Mouse (Mus musculus) CH12.LX (cell line): ENCODE results near the gene Yy2. TPM values are rescaled to one million over a fixed set of nuclear protein-coding genes. Genes with fewer than 3 reads are reported as not detected.

Experiments
- DNase-seq: peaks from one replicate; pipeline ENCODE4 v3.0.0-alpha.2; 2013; ENCODE audit errors: extremely low read depth
- H3K27ac ChIP-seq: 2 replicates; pipeline ENCODE4 v1.5.1; 2012; ENCODE audit warnings: low read depth, mild to moderate bottlenecking, control low read depth, moderate library complexity; ENCODE audit not compliant: insufficient read depth
- H3K27me3 ChIP-seq: replicated peaks from 2 replicates; pipeline ENCODE3; 2012; ENCODE audit warnings: inconsistent platforms
- H3K36me3 ChIP-seq, 2 experiments: replicated peaks in 1 of 2; 2 replicates each; pipeline versions ENCODE3 to v1.6.1; 2012; ENCODE audit warnings: inconsistent platforms in 1 of 2, low read length in 1 of 2, mild to moderate bottlenecking in 1 of 2, mixed read lengths in 1 of 2, moderate library complexity in 1 of 2; ENCODE audit not compliant: control insufficient read depth in 1 of 2, insufficient read depth in 1 of 2
- H3K4me1 ChIP-seq, 2 experiments: 2 replicates each; pipeline ENCODE4 v1.6.1; 2012; ENCODE audit warnings: inconsistent platforms in 1 of 2, moderate library complexity in 1 of 2; ENCODE audit not compliant: insufficient read depth in 2 of 2, control insufficient read depth in 1 of 2
- H3K4me2 ChIP-seq: 2 replicates; pipeline ENCODE4 v1.6.1; 2012; ENCODE audit warnings: low read depth, mild to moderate bottlenecking, control low read depth; ENCODE audit not compliant: poor library complexity, insufficient read depth, severe bottlenecking
- H3K4me3 ChIP-seq, 3 experiments: fragments of 150-350 bp in 1 of 3; sonication (generic) in 1 of 3; replicated peaks in 1 of 3; 2 replicates each; pipeline versions ENCODE3 to v1.5.1; 2011 to 2012; ENCODE audit warnings: low read depth in 2 of 3, low read length in 2 of 3, mild to moderate bottlenecking in 2 of 3, moderate library complexity in 2 of 3, control low read depth in 1 of 3, improper control_type of control experiment in 1 of 3, inconsistent platforms in 1 of 3, mixed read lengths in 1 of 3; ENCODE audit not compliant: poor library complexity in 1 of 3
- H3K79me2 ChIP-seq: replicated peaks from 2 replicates; pipeline ENCODE4 v1.6.1; 2012; ENCODE audit warnings: mild to moderate bottlenecking, moderate library complexity; ENCODE audit not compliant: control insufficient read depth, poor library complexity, insufficient read depth, severe bottlenecking; ENCODE audit errors: extremely low read depth
- H3K9ac ChIP-seq: 2 replicates; pipeline ENCODE4 v1.6.1; 2012; ENCODE audit warnings: low read depth, mild to moderate bottlenecking, control low read depth, moderate library complexity; ENCODE audit not compliant: insufficient read depth
- H3K9me3 ChIP-seq: replicated peaks from 2 replicates; pipeline ENCODE3; 2012; ENCODE audit warnings: low read length, inconsistent platforms, mixed read lengths
- CHD1 ChIP-seq: IDR thresholded peaks from 2 replicates; pipeline ENCODE4 v1.6.1; 2012; ENCODE audit warnings: low read depth, low read length, improper control_type of control experiment, inconsistent platforms
- CTCF ChIP-seq, 2 experiments: IDR thresholded peaks in 1 of 2; conservative IDR thresholded peaks in 1 of 2; 2 replicates each; pipeline ENCODE4 v1.5.1; 2011 to 2012; ENCODE audit warnings: low read depth in 2 of 2, low read length in 2 of 2, improper control_type of control experiment in 1 of 2, inconsistent platforms in 1 of 2, mild to moderate bottlenecking in 1 of 2, moderate library complexity in 1 of 2
- ELF1 ChIP-seq: IDR thresholded peaks from 2 replicates; pipeline ENCODE4 v1.6.1; 2014; ENCODE audit warnings: low read depth, mild to moderate bottlenecking, inconsistent platforms, low read length, improper control_type of control experiment
- EP300 ChIP-seq: IDR thresholded peaks from 2 replicates; pipeline ENCODE4 v1.6.1; 2011; ENCODE audit warnings: low read length, improper control_type of control experiment
- ETS1 ChIP-seq: conservative IDR thresholded peaks from 2 replicates; pipeline ENCODE4 v1.6.1; 2012; ENCODE audit warnings: low read depth, mild to moderate bottlenecking, inconsistent platforms, low read length, improper control_type of control experiment, moderate library complexity
- KAT2A ChIP-seq: IDR thresholded peaks from 2 replicates; pipeline ENCODE4 v1.6.1; 2012; ENCODE audit warnings: low read length, improper control_type of control experiment, inconsistent platforms; ENCODE audit not compliant: insufficient replicate concordance
- MAX ChIP-seq: IDR thresholded peaks from 2 replicates; pipeline ENCODE4 v1.6.1; 2011; ENCODE audit warnings: low read length, improper control_type of control experiment
- MAZ ChIP-seq: IDR thresholded peaks from 2 replicates; pipeline ENCODE4 v1.6.1; 2012; ENCODE audit warnings: low read depth, mild to moderate bottlenecking, inconsistent platforms, low read length, improper control_type of control experiment, moderate library complexity
- MXI1 ChIP-seq: IDR thresholded peaks from 2 replicates; pipeline ENCODE4 v1.6.1; 2011; ENCODE audit warnings: mild to moderate bottlenecking, low read depth, low read length, improper control_type of control experiment
- POLR2A ChIP-seq: IDR thresholded peaks from 2 replicates; pipeline ENCODE4 v1.6.1; 2011; ENCODE audit warnings: low read depth, mild to moderate bottlenecking, improper control_type of control experiment, low read length
- RAD21 ChIP-seq: IDR thresholded peaks from 2 replicates; pipeline ENCODE4 v1.6.1; 2011; ENCODE audit warnings: low read depth, mild to moderate bottlenecking, low read length, improper control_type of control experiment, moderate library complexity
- SMC3 ChIP-seq: IDR thresholded peaks from 2 replicates; pipeline ENCODE4 v1.6.1; 2011; ENCODE audit warnings: low read depth, low read length, improper control_type of control experiment
- TBP ChIP-seq: conservative IDR thresholded peaks from 2 replicates; pipeline ENCODE4 v1.6.1; 2011; ENCODE audit warnings: low read depth, low read length, improper control_type of control experiment
- TCF12 ChIP-seq: IDR thresholded peaks from 2 replicates; pipeline ENCODE4 v1.6.1; 2014; ENCODE audit warnings: low read depth, mild to moderate bottlenecking, inconsistent platforms, low read length, improper control_type of control experiment
- USF2 ChIP-seq: conservative IDR thresholded peaks from 2 replicates; pipeline ENCODE4 v1.6.1; 2011; ENCODE audit warnings: low read depth, low read length, improper control_type of control experiment
- ZKSCAN1 ChIP-seq: IDR thresholded peaks from 2 replicates; pipeline ENCODE4 v1.6.1; 2012; ENCODE audit warnings: low read depth, inconsistent platforms, low read length, improper control_type of control experiment, borderline replicate concordance
- ZNF384 ChIP-seq: IDR thresholded peaks from 2 replicates; pipeline ENCODE4 v1.6.1; 2012; ENCODE audit warnings: low read depth, low read length, improper control_type of control experiment, inconsistent platforms
- dilution Hi-C: fragments of 300-500 bp; cut with MboI; formaldehyde crosslinking; loops from 2 replicates; pipeline ENCODE4 v1.14.3; 2020; ENCODE audit warnings: low sequenced_read_pairs; ENCODE audit not compliant: extremely low pct_unique_long_range_greater_than_20kb, extremely low pct_ligation_motif_present
- in situ Hi-C: fragments of 300-500 bp; cut with MboI; formaldehyde crosslinking; loops from 3 replicates; pipeline ENCODE4 v1.14.3; 2019; ENCODE audit warnings: low sequenced_read_pairs, low pct_ligation_motif_present, low pct_unique_long_range_greater_than_20kb, mixed read lengths
- polyA plus RNA-seq: library from polyadenylated mRNA; unstranded; fragments of >175 nt; gene quantifications from 2 replicates; pipeline ENCODE4 v1.2.1, GENCODE M21; 2012; ENCODE audit warnings: low read depth; ENCODE audit not compliant: insufficient read length
- total RNA-seq, 2 experiments: library from RNA; depleted of rRNA; stranded (reverse); fragments of 300-350 nt in 1 of 2; fragments of >200 nt in 1 of 2; gene quantifications; 2 replicates each; pipeline ENCODE4 v1.2.3; 2012 to 2014

The Yy2 gene
- 1.8 TPM in 2 replicates for total RNA-seq (2012; rRNA removed)
- total RNA-seq (2014; rRNA removed), result 7.2 and 7.5 TPM in 2 replicates
- 0.40 TPM in 1 of 2 replicates, not detected in the other for polyA plus RNA-seq

- H3K4me1 ChIP-seq, result no peaks in the 10 kb centered on the region
- dilution Hi-C loops (no loop called here), in situ Hi-C loops (no loop called here)
- H3K9me3 ChIP-seq, result no peaks in the 10 kb centered on the region
- H3K79me2 ChIP-seq, result no peaks in the 10 kb centered on the region
- H3K4me2 ChIP-seq, result no peak within 1 kb of the TSS
- TF ChIP-seq TBP, result no peak
- no peak for TF ChIP-seq CHD1
- no peak for TF ChIP-seq RAD21
- no peak for TF ChIP-seq KAT2A
- H3K4me3 ChIP-seq, result no peak within 1 kb of the TSS
- no peak within 1 kb of the TSS for H3K9ac ChIP-seq
- no peaks in the 10 kb centered on the region for H3K27me3 ChIP-seq
- no peak within 1 kb of the TSS for H3K27ac ChIP-seq
- no peak for DNase-seq
- peaks cover 13 to 23% of the 10 kb centered on the region in 2 experiments for H3K36me3 ChIP-seq
Observed at GRCm38 (mm10) chrX:157568840-157569239, at the start of gene Yy2. TSS of gene Yy2 (minus strand) at chrX:157568985.

- Histone ChIP-seq H3K79me2 (no peaks in the 10 kb centered on the region), H3K27ac (no peak overlapping the region), H3K9ac (no peak overlapping the region), H3K27me3 (no peaks in the 10 kb centered on the region), H3K9me3 (no peaks in the 10 kb centered on the region), H3K4me1 (no peaks in the 10 kb centered on the region), H3K4me3 (no peak overlapping the region), H3K4me2 (no peak overlapping the region), H3K36me3 (no peaks in the 10 kb centered on the region)
- TF ChIP-seq EP300 (no peak), MXI1 (no peak), ZNF384 (no peak), CHD1 (no peak), USF2 (no peak)
- dilution Hi-C loops (no loop called here), in situ Hi-C loops (no loop called here)
- no peak for DNase-seq
Observed at GRCm38 (mm10) chrX:157612894-157613293, 44.1 kb upstream of the Yy2 start.

DNA sequence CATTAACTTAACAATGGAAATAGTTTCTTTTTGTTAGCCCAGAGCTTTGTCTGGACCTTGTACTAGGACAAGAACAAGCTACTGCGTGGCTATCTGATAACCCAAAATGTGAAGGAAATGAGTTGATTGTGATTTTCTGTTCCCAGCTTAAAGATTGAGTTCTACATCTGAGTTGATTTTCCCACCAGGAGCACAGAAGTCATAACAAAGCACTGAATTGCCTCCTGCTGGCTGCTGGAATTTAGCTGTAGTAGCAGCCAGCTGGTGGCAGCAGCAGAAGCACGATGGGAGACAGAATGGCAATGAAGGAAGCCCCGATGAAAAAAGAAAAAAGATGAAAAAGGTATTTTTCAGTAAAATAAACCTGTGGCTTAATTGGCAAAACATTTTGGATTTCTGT is 32.7 kb upstream of the Yy2 start:
- peak; percentile 35 for DNase-seq

More for the DNA sequence above, 32.7 kb upstream of the Yy2 start:
- no peak overlapping the region for H3K4me2 ChIP-seq
- H3K4me1 ChIP-seq, result peaks cover 0 to 3% of the 10 kb centered on the region in 2 experiments; a peak in 1 of 4 replicates
- no peak overlapping the region for H3K27ac ChIP-seq
- H3K79me2 ChIP-seq, result peaks cover 6% of the 10 kb centered on the region
- H3K36me3 ChIP-seq, result no peaks in the 10 kb centered on the region
- H3K27me3 ChIP-seq, result no peaks in the 10 kb centered on the region
- no peak overlapping the region for H3K9ac ChIP-seq
- in situ Hi-C loops (no loop called here), dilution Hi-C loops (no loop called here)
- no peak overlapping the region for H3K4me3 ChIP-seq
- H3K9me3 ChIP-seq, result no peaks in the 10 kb centered on the region
- TF ChIP-seq TCF12 (no peak), ELF1 (no peak), SMC3 (peak; percentile 53), MAX (no peak), KAT2A (no peak), CTCF (conservative IDR thresholded peaks at IDR 0.05 in 1 of 2, IDR thresholded peaks at IDR 0.05 in 1 of 2; ENCODE audit: low read depth in 2 of 2, low read length in 2 of 2) (peak in 1 of 2 experiments; percentile 70; a peak in 2 of 4 replicates), ZNF384 (no peak), TBP (no peak), POLR2A (no peak), MXI1 (no peak), ETS1 (no peak), ZKSCAN1 (no peak), MAZ (no peak), RAD21 (peak; percentile 24)
